Mouse (Mus musculus) left cerebral cortex, adult 2 months (tissue): Measurements from ENCODE around the gene Smug1. TPM values are rescaled to one million over a fixed set of nuclear protein-coding genes. Genes with fewer than 3 reads are reported as not detected.
A peak's percentile ranks its signal among the peaks of the same experiment; 100 is the strongest.

Source experiments
- DNase-seq, 2 experiments: peaks; one replicate each; pipeline ENCODE4 v3.0.0; 2021 to 2022; ENCODE audit warnings: low spot score in 2 of 2, mixed read lengths in 1 of 2; ENCODE audit errors: extremely low spot score in 1 of 2
- H3K27ac ChIP-seq: fragments of 200-600 bp; 2 replicates; pipeline ENCODE4 v1.8.1; 2022
- H3K4me3 ChIP-seq: fragments of 200-600 bp; 2 replicates; pipeline ENCODE4 v1.8.1; 2022
- CTCF ChIP-seq: fragments of 200-600 bp; IDR thresholded peaks from 2 replicates; pipeline ENCODE4 v1.8.1; 2022; ENCODE audit warnings: antibody characterized with exemption, mild to moderate bottlenecking, moderate library complexity
- intact Hi-C: fragments of 180-260 bp; cut with DNase I; formaldehyde crosslinking; loops from one replicate; pipeline ENCODE4 v1.15.1; 2025
- total RNA-seq, 2 experiments: library from RNA; stranded (reverse); gene quantifications; 2 replicates each; pipeline ENCODE4 v1.2.3; 2021

Gene Smug1
- total RNA-seq, 2 experiments from 2014 or later = 20.7 to 23.2 TPM

- H3K4me3 ChIP-seq = no peak overlapping the region
- intact Hi-C loops = no loop called here
- H3K27ac ChIP-seq = no peak overlapping the region
- no peak for DNase-seq
- no peak for TF ChIP-seq CTCF
Measured at GRCm38 (mm10) chr15:103155366-103156321, 11.2 kb downstream of the Smug1 start.

GRCm38 (mm10) chr15:103152890-103153610, 13.8 kb downstream of the Smug1 start:
- H3K4me3 ChIP-seq = no peak overlapping the region
- TF ChIP-seq CTCF = no peak
- intact Hi-C loops = no loop called here
- no peak overlapping the region for H3K27ac ChIP-seq
- no peak for DNase-seq

- Histone ChIP-seq H3K27ac (no peak overlapping the region), H3K4me3 (no peak overlapping the region)
- TF ChIP-seq CTCF = no peak
- DNase-seq = no peak
- intact Hi-C loops = no loop called here
Measured at GRCm38 (mm10) chr15:103152371-103152770, 14.5 kb downstream of the Smug1 start.

- no peak for DNase-seq
- no peak overlapping the region for H3K27ac ChIP-seq
- no peak for TF ChIP-seq CTCF
- intact Hi-C loops = no loop called here
- H3K4me3 ChIP-seq = no peak overlapping the region
Measured at GRCm38 (mm10) chr15:103147779-103148178, 19.1 kb downstream of the Smug1 start.

GRCm38 (mm10) chr15:103147422-103147690, 19.5 kb downstream of the Smug1 start:
- intact Hi-C loops = no loop called here
- Histone ChIP-seq H3K4me3 (no peak overlapping the region), H3K27ac (no peak overlapping the region)
- no peak for DNase-seq
- no peak for TF ChIP-seq CTCF

- Histone ChIP-seq H3K27ac (no peak overlapping the region), H3K4me3 (peak overlapping the region; percentile 40)
- peak; percentile 72 to 78 for DNase-seq
- intact Hi-C loops = no loop called here
- no peak for TF ChIP-seq CTCF
Measured at GRCm38 (mm10) chr15:103146627-103147421, 20.1 kb downstream of the Smug1 start.

- TF ChIP-seq CTCF = no peak
- Histone ChIP-seq H3K27ac (no peak overlapping the region), H3K4me3 (no peak overlapping the region)
- no peak for DNase-seq
- intact Hi-C loops = no loop called here
Measured at GRCm38 (mm10) chr15:103145635-103146299, 21.1 kb downstream of the Smug1 start.

- Histone ChIP-seq H3K4me3 (no peak overlapping the region), H3K27ac (no peak overlapping the region)
- DNase-seq = no peak
- TF ChIP-seq CTCF = no peak
- intact Hi-C loops = no loop called here
Measured at GRCm38 (mm10) chr15:103144176-103144575, 22.7 kb downstream of the Smug1 start.

- no peak for TF ChIP-seq CTCF
- intact Hi-C loops = no loop called here
- no peak overlapping the region for H3K4me3 ChIP-seq
- H3K27ac ChIP-seq = no peak overlapping the region
- DNase-seq = peak; percentile 24 to 58
Measured at GRCm38 (mm10) chr15:103135431-103135947, 31.4 kb downstream of the Smug1 start.

GRCm38 (mm10) chr15:103134277-103135086, 32.4 kb downstream of the Smug1 start:
- no peak for DNase-seq
- no peak overlapping the region for H3K27ac ChIP-seq
- no peak for TF ChIP-seq CTCF
- intact Hi-C loops = loop anchor here (5.0 kb wide), 1 partner anchor 42 kb away; no protein-coding TSS in a partner anchor
- no peak overlapping the region for H3K4me3 ChIP-seq
